Mouse (Mus musculus): ENCODE measurements around the gene Rps16. TPM values are rescaled to one million over a fixed set of nuclear protein-coding genes. Genes with fewer than 3 reads are reported as not detected.
A peak's percentile ranks its signal among the peaks of the same experiment; 100 is the strongest.

The Rps16 gene
- polyA plus RNA-seq, 1 experiment from 2014 or later = 1,198 TPM

DNA sequence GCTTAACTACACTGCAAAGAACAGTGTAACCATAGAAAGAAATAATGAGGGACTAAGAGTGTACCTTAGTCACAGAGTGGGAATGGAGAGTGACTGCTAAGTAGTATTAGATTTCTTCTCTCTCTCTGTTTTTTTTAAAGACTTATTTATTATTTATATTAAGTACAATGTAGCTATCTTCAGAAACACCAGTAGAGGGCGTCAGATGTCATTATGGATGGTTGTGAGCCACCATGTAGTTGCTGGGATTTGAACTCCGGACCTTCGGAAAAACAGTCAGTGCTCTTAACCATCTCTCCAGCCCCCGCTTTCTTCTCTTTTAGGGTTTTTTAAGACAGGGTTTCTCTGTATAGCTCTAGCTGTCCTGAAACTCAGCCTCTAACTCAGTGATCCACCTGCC is 24.0 kb upstream of the Rps16 start:
- peaks cover 73% of the 10 kb centered on the region for H3K36me3 ChIP-seq (ENCODE audit: insufficient read depth, low read length)
- ATAC-seq (replicated peaks; ENCODE audit: low FRiP score, low read depth) (no peak), DNase-seq (ENCODE audit: low spot score) (no peak)
- no peaks in the 10 kb centered on the region for H3K9me3 ChIP-seq (replicated peaks; ENCODE audit: low read length)
- TF ChIP-seq CTCF (IDR thresholded peaks at IDR 0.05; ENCODE audit: low read depth) = peak; percentile 47
- H3K4me2 ChIP-seq (ENCODE audit: low read length) = no peak overlapping the region
- no peak overlapping the region for H3K9ac ChIP-seq (ENCODE audit: low read depth, low read length)
- 85% methylated on average over 4 of the region's 4 CpGs for WGBS
- no peak overlapping the region for H3K27ac ChIP-seq
- no peaks in the 10 kb centered on the region for H3K27me3 ChIP-seq (ENCODE audit: insufficient read depth, low read length)
- no peak overlapping the region for H3K4me3 ChIP-seq (replicated peaks; ENCODE audit: low read depth, low read length)
- H3K4me1 ChIP-seq (replicated peaks; ENCODE audit: insufficient read depth, low read length) = no peaks in the 10 kb centered on the region

DNA sequence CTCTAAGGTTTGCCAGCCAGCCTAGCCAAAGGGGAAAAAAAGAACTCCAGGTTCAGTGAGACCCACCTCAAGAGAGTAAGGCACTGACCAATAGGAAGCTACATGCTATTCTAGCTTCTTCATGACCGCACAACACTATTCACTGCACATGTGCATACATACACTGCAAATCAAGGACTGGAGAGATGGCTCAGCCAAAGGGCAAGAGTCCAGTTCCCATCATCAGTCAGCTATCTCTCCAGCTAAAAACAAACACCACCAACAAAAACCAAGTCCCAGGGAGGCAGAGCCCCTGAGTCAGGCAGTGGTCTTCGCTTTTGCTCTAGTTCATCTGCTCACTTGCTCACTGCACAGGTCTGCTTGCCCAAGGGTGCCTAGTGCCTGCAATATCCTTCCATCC is 22.2 kb upstream of the Rps16 start:
- H3K36me3 ChIP-seq (ENCODE audit: insufficient read depth, low read length) = peaks cover 59% of the 10 kb centered on the region
- no peak overlapping the region for H3K9ac ChIP-seq (ENCODE audit: low read depth, low read length)
- DNase-seq (ENCODE audit: low spot score) = no peak
- 100% methylated on average over 2 of the region's 2 CpGs for WGBS
- H3K4me3 ChIP-seq (replicated peaks; ENCODE audit: low read depth, low read length) = no peak overlapping the region
- no peaks in the 10 kb centered on the region for H3K9me3 ChIP-seq (replicated peaks; ENCODE audit: low read length)
- H3K27ac ChIP-seq = no peak overlapping the region
- TF ChIP-seq CTCF (IDR thresholded peaks at IDR 0.05; ENCODE audit: low read depth) = no peak
- ATAC-seq (replicated peaks; ENCODE audit: low FRiP score, low read depth) = no peak
- H3K4me1 ChIP-seq (replicated peaks; ENCODE audit: insufficient read depth, low read length) = no peaks in the 10 kb centered on the region
- no peaks in the 10 kb centered on the region for H3K27me3 ChIP-seq (ENCODE audit: insufficient read depth, low read length)
- H3K4me2 ChIP-seq (ENCODE audit: low read length) = no peak overlapping the region

- Histone ChIP-seq H3K4me3 (replicated peaks; ENCODE audit: low read depth, low read length) (no peak overlapping the region), H3K36me3 (ENCODE audit: insufficient read depth, low read length) (peaks cover 20% of the 10 kb centered on the region), H3K9me3 (replicated peaks; ENCODE audit: low read length) (no peaks in the 10 kb centered on the region), H3K4me1 (replicated peaks; ENCODE audit: insufficient read depth, low read length) (0 out of 2 replicates have a peak, but pooled peaks cover 4% of the 10 kb centered on the region), H3K27ac (no peak overlapping the region), H3K4me2 (ENCODE audit: low read length) (no peak overlapping the region), H3K9ac (ENCODE audit: low read depth, low read length) (no peak overlapping the region), H3K27me3 (ENCODE audit: insufficient read depth, low read length) (no peaks in the 10 kb centered on the region)
- TF ChIP-seq CTCF (IDR thresholded peaks at IDR 0.05; ENCODE audit: low read depth) = no peak
- 87% methylated on average over 4 of the region's 4 CpGs for WGBS
- ATAC-seq (replicated peaks; ENCODE audit: low FRiP score, low read depth) (no peak), DNase-seq (ENCODE audit: low spot score) (no peak)
Measured at GRCm38 (mm10) chr7:28334534-28334933, 15.9 kb upstream of the Rps16 start.

GRCm38 (mm10) chr7:28335471-28335870 is 15.0 kb upstream of the Rps16 start:
- TF ChIP-seq CTCF (IDR thresholded peaks at IDR 0.05; ENCODE audit: low read depth) = no peak

GRCm38 (mm10) chr7:28338108-28338998 is 12.1 kb upstream of the Rps16 start, which contains the start of gene Supt5:
Gene Supt5 (minus strand): TSS chr7:28338746.
- peak; percentile 98 for DNase-seq (ENCODE audit: low spot score)
- peak within 1 kb of the TSS; percentile 64 for H3K4me2 ChIP-seq (ENCODE audit: low read length)
- H3K36me3 ChIP-seq (ENCODE audit: insufficient read depth, low read length) = no peaks in the 10 kb centered on the region
- H3K9me3 ChIP-seq (replicated peaks; ENCODE audit: low read length) = no peaks in the 10 kb centered on the region
- under 1% methylated on average over 77 of the region's 77 CpGs for WGBS
- peak within 1 kb of the TSS; percentile 87 for H3K27ac ChIP-seq
- 0 out of 2 replicates have a peak, but pooled peaks have one; percentile 1 for TF ChIP-seq CTCF (IDR thresholded peaks at IDR 0.05; ENCODE audit: low read depth)
- peak; percentile 98 for ATAC-seq (replicated peaks; ENCODE audit: low FRiP score, low read depth)
- 0 out of 2 replicates have a peak, but pooled peaks cover 4% of the 10 kb centered on the region for H3K4me1 ChIP-seq (replicated peaks; ENCODE audit: insufficient read depth, low read length)
- no peaks in the 10 kb centered on the region for H3K27me3 ChIP-seq (ENCODE audit: insufficient read depth, low read length)
- peak within 1 kb of the TSS; percentile 91 for H3K4me3 ChIP-seq (replicated peaks; ENCODE audit: low read depth, low read length)
- peak within 1 kb of the TSS; percentile 94 for H3K9ac ChIP-seq (ENCODE audit: low read depth, low read length)

More at GRCm38 (mm10) chr7:28335471-28335870, 15.0 kb upstream of the Rps16 start:
- Histone ChIP-seq H3K4me1 (replicated peaks; ENCODE audit: insufficient read depth, low read length) (0 out of 2 replicates have a peak, but pooled peaks cover 4% of the 10 kb centered on the region), H3K27me3 (ENCODE audit: insufficient read depth, low read length) (no peaks in the 10 kb centered on the region), H3K9me3 (replicated peaks; ENCODE audit: low read length) (no peaks in the 10 kb centered on the region), H3K4me2 (ENCODE audit: low read length) (no peak overlapping the region), H3K9ac (ENCODE audit: low read depth, low read length) (no peak overlapping the region), H3K27ac (no peak overlapping the region), H3K4me3 (replicated peaks; ENCODE audit: low read depth, low read length) (no peak overlapping the region), H3K36me3 (ENCODE audit: insufficient read depth, low read length) (peaks cover 10% of the 10 kb centered on the region)
- no peak for ATAC-seq (replicated peaks; ENCODE audit: low FRiP score, low read depth)
- 92% methylated on average over 2 of the region's 2 CpGs for WGBS
- no peak for DNase-seq (ENCODE audit: low spot score)

GRCm38 (mm10) chr7:28339213-28339917 is 11.1 kb upstream of the Rps16 start:
- 67% methylated on average over 19 of the region's 19 CpGs for WGBS
- no peak for ATAC-seq (replicated peaks; ENCODE audit: low FRiP score, low read depth)
- H3K4me2 ChIP-seq (ENCODE audit: low read length) = peak overlapping the region; percentile 64
- H3K36me3 ChIP-seq (ENCODE audit: insufficient read depth, low read length) = no peaks in the 10 kb centered on the region
- peak overlapping the region; percentile 87 for H3K27ac ChIP-seq
- peak overlapping the region; percentile 94; the same call in 1 of the 2 replicates for H3K9ac ChIP-seq (ENCODE audit: low read depth, low read length)
- peak overlapping the region; percentile 91 for H3K4me3 ChIP-seq (replicated peaks; ENCODE audit: low read depth, low read length)
- H3K4me1 ChIP-seq (replicated peaks; ENCODE audit: insufficient read depth, low read length) = 0 out of 2 replicates have a peak, but pooled peaks cover 4% of the 10 kb centered on the region
- H3K27me3 ChIP-seq (ENCODE audit: insufficient read depth, low read length) = no peaks in the 10 kb centered on the region
- TF ChIP-seq CTCF (IDR thresholded peaks at IDR 0.05; ENCODE audit: low read depth) = peak; percentile 34
- no peaks in the 10 kb centered on the region for H3K9me3 ChIP-seq (replicated peaks; ENCODE audit: low read length)
- peak; percentile 77 for DNase-seq (ENCODE audit: low spot score)

All from kidney, postnatal 0 days (tissue).